Mouse (Mus musculus) ES-Bruce4 (cell line): ENCODE data around the gene Gm364.

Experiments used
- EP300 ChIP-seq: IDR thresholded peaks from 2 replicates; pipeline ENCODE4 v1.6.1; 2011; ENCODE audit warnings: low read depth, low read length; ENCODE audit not compliant: insufficient read depth
- POLR2A ChIP-seq: IDR thresholded peaks from one replicate; pipeline ENCODE4 v1.8.1; 2011; ENCODE audit warnings: low read length; ENCODE audit not compliant: insufficient read depth

DNA sequence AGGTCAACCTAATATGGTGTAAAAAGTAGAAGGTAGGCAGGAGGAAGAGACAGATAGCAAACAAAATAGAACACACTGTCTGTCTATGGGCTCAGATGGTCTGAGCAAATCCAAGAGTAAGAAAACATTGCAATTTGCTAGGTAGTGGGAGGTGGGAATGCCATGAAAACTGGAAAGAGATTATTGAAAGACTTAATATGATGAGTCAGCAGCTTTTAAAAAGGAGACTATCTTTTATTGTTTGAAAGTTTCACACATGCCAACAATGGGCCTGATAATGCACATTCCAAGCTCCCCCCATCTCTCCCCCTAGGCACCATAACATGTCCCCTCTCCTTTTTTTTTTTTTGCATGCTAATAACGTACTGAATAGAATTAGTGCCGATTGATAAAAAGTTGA is 24.9 kb downstream of the Gm364 start:
- TF ChIP-seq EP300 (no peak), POLR2A (no peak)
